Mouse (Mus musculus) lung, postnatal 0 days (tissue): ENCODE measurements around the gene Mrpl48.

Experiments used
- CTCF ChIP-seq: IDR thresholded peaks from 2 replicates; pipeline ENCODE4 v1.5.1; 2016; ENCODE audit warnings: antibody characterized with exemption, mild to moderate bottlenecking
- EP300 ChIP-seq: IDR thresholded peaks from 2 replicates; pipeline ENCODE4 v1.6.1; 2016; ENCODE audit warnings: antibody characterized with exemption, mild to moderate bottlenecking, control low read depth

- TF ChIP-seq CTCF, result no peak
- TF ChIP-seq EP300, result no peak
Measured at GRCm38 (mm10) chr7:100654441-100654840, 46.3 kb upstream of the Mrpl48 start.
